Mouse (Mus musculus): ENCODE results near the gene Clic1. TPM values are rescaled to one million over a fixed set of nuclear protein-coding genes. Genes with fewer than 3 reads are reported as not detected.

The Clic1 gene
- total and polyA plus RNA-seq, 3 experiments: 114 to 198 (median 160) TPM

GRCm38 (mm10) chr17:35060737-35061297 is 11.1 kb downstream of the Clic1 start:
- dilution Hi-C loops (cut with MboI; ENCODE audit: extremely low pct_ligation_motif_present, extremely low pct_unique_long_range_greater_than_20kb, low sequenced_read_pairs) (no loop called here), in situ Hi-C loops (cut with MboI; ENCODE audit: low pct_ligation_motif_present, low pct_unique_long_range_greater_than_20kb, low sequenced_read_pairs) (no loop called here)
- peaks cover 2 to 4% of the 10 kb centered on the region in 2 experiments; a peak in 3 of 4 replicates for H3K4me1 ChIP-seq (ENCODE audit: control insufficient read depth in 1 of 2, insufficient read depth in 2 of 2)
- peaks cover 47 to 83% of the 10 kb centered on the region in 2 experiments for H3K36me3 ChIP-seq (replicated peaks in 1 of 2; ENCODE audit: control insufficient read depth in 1 of 2, insufficient read depth in 1 of 2, low read length in 1 of 2)
- no peak overlapping the region for H3K27ac ChIP-seq (ENCODE audit: insufficient read depth, low read depth)
- TF ChIP-seq NRF1 (IDR thresholded peaks at IDR 0.05; ENCODE audit: low read depth, low read length) (no peak), TCF12 (IDR thresholded peaks at IDR 0.05; ENCODE audit: low read depth, low read length) (no peak), NELFE (IDR thresholded peaks at IDR 0.05; ENCODE audit: low read depth, low read length) (no peak), EP300 (IDR thresholded peaks at IDR 0.05; ENCODE audit: low read length) (no peak), POLR2A (IDR thresholded peaks at IDR 0.05; ENCODE audit: low read depth, low read length) (no peak), MAZ (IDR thresholded peaks at IDR 0.05; ENCODE audit: low read depth, low read length) (no peak), USF1 (IDR thresholded peaks at IDR 0.05; ENCODE audit: low read depth, low read length) (no peak), E2F4 (IDR thresholded peaks at IDR 0.05; ENCODE audit: insufficient replicate concordance, low read depth, low read length) (no peak)
- no peaks in the 10 kb centered on the region for H3K79me2 ChIP-seq (replicated peaks; ENCODE audit: control insufficient read depth, extremely low read depth, insufficient read depth, poor library complexity, severe bottlenecking)
- H3K4me2 ChIP-seq (ENCODE audit: insufficient read depth, low read depth, poor library complexity, severe bottlenecking): no peak overlapping the region
- H3K9me3 ChIP-seq (replicated peaks; ENCODE audit: low read length): no peaks in the 10 kb centered on the region
- no peak overlapping the region for H3K9ac ChIP-seq (ENCODE audit: insufficient read depth, low read depth)
- no peaks in the 10 kb centered on the region for H3K27me3 ChIP-seq (replicated peaks)
- DNase-seq (ENCODE audit: extremely low read depth): peak; percentile 14
- no peak overlapping the region for H3K4me3 ChIP-seq (replicated peaks in 1 of 3; ENCODE audit: low read depth in 2 of 3, low read length in 2 of 3, poor library complexity in 1 of 3)

GRCm38 (mm10) chr17:35061299-35061698 is 11.5 kb downstream of the Clic1 start:
- in situ Hi-C loops (cut with MboI; ENCODE audit: low pct_ligation_motif_present, low pct_unique_long_range_greater_than_20kb, low sequenced_read_pairs): no loop called here
- no peaks in the 10 kb centered on the region for H3K9me3 ChIP-seq (replicated peaks; ENCODE audit: low read length)
- no peak overlapping the region for H3K4me3 ChIP-seq (replicated peaks in 1 of 3; ENCODE audit: low read depth in 2 of 3, low read length in 2 of 3, poor library complexity in 1 of 3)
- H3K36me3 ChIP-seq (replicated peaks in 1 of 2; ENCODE audit: control insufficient read depth in 1 of 2, insufficient read depth in 1 of 2, low read length in 1 of 2): peaks cover 42 to 78% of the 10 kb centered on the region in 2 experiments
- H3K4me2 ChIP-seq (ENCODE audit: insufficient read depth, low read depth, poor library complexity, severe bottlenecking): no peak overlapping the region
- H3K27ac ChIP-seq (ENCODE audit: insufficient read depth, low read depth): no peak overlapping the region
- dilution Hi-C loops (cut with MboI; ENCODE audit: extremely low pct_ligation_motif_present, extremely low pct_unique_long_range_greater_than_20kb, low sequenced_read_pairs): no loop called here
- TF ChIP-seq POLR2A (IDR thresholded peaks at IDR 0.05; ENCODE audit: low read depth, low read length) (no peak), MXI1 (IDR thresholded peaks at IDR 0.05; ENCODE audit: low read depth, low read length) (no peak), KAT2A (IDR thresholded peaks at IDR 0.05; ENCODE audit: insufficient replicate concordance, low read length) (no peak), USF1 (IDR thresholded peaks at IDR 0.05; ENCODE audit: low read depth, low read length) (no peak), ZC3H11A (IDR thresholded peaks at IDR 0.05; ENCODE audit: low read depth, low read length) (no peak), CHD2 (IDR thresholded peaks at IDR 0.05; ENCODE audit: low read length) (no peak), MAFK (IDR thresholded peaks at IDR 0.05; ENCODE audit: insufficient replicate concordance, low read length) (no peak), MAZ (IDR thresholded peaks at IDR 0.05; ENCODE audit: low read depth, low read length) (no peak)
- no peaks in the 10 kb centered on the region for H3K79me2 ChIP-seq (replicated peaks; ENCODE audit: control insufficient read depth, extremely low read depth, insufficient read depth, poor library complexity, severe bottlenecking)
- peaks cover 0 to 2% of the 10 kb centered on the region in 2 experiments; a peak in 2 of 4 replicates for H3K4me1 ChIP-seq (ENCODE audit: control insufficient read depth in 1 of 2, insufficient read depth in 2 of 2)
- H3K9ac ChIP-seq (ENCODE audit: insufficient read depth, low read depth): no peak overlapping the region
- no peak for DNase-seq (ENCODE audit: extremely low read depth)
- no peaks in the 10 kb centered on the region for H3K27me3 ChIP-seq (replicated peaks)

GRCm38 (mm10) chr17:35063466-35063865 is 13.7 kb downstream of the Clic1 start:
- Histone ChIP-seq H3K4me2 (ENCODE audit: insufficient read depth, low read depth, poor library complexity, severe bottlenecking) (no peak overlapping the region), H3K27ac (ENCODE audit: insufficient read depth, low read depth) (no peak overlapping the region), H3K4me3 (replicated peaks in 1 of 3; ENCODE audit: low read depth in 2 of 3, low read length in 2 of 3, poor library complexity in 1 of 3) (no peak overlapping the region), H3K36me3 (replicated peaks in 1 of 2; ENCODE audit: control insufficient read depth in 1 of 2, insufficient read depth in 1 of 2, low read length in 1 of 2) (peaks cover 25 to 58% of the 10 kb centered on the region in 2 experiments), H3K79me2 (replicated peaks; ENCODE audit: control insufficient read depth, extremely low read depth, insufficient read depth, poor library complexity, severe bottlenecking) (no peaks in the 10 kb centered on the region), H3K4me1 (ENCODE audit: control insufficient read depth in 1 of 2, insufficient read depth in 2 of 2) (peaks cover under 1 to 2% of the 10 kb centered on the region in 2 experiments; a peak in 2 of 4 replicates), H3K9ac (ENCODE audit: insufficient read depth, low read depth) (no peak overlapping the region), H3K9me3 (replicated peaks; ENCODE audit: low read length) (no peaks in the 10 kb centered on the region), H3K27me3 (replicated peaks) (no peaks in the 10 kb centered on the region)
- dilution Hi-C loops (cut with MboI; ENCODE audit: extremely low pct_ligation_motif_present, extremely low pct_unique_long_range_greater_than_20kb, low sequenced_read_pairs): no loop called here
- in situ Hi-C loops (cut with MboI; ENCODE audit: low pct_ligation_motif_present, low pct_unique_long_range_greater_than_20kb, low sequenced_read_pairs): no loop called here
- no peak for DNase-seq (ENCODE audit: extremely low read depth)
- no peak for TF ChIP-seq RCOR1 (conservative IDR thresholded peaks at IDR 0.05; ENCODE audit: low read depth, low read length)
- no peak for TF ChIP-seq MYC (IDR thresholded peaks at IDR 0.05; ENCODE audit: low read depth, low read length)
- TF ChIP-seq RAD21 (IDR thresholded peaks at IDR 0.05; ENCODE audit: low read depth, low read length): no peak
- no peak for TF ChIP-seq HCFC1 (IDR thresholded peaks at IDR 0.05; ENCODE audit: low read depth, low read length)
- TF ChIP-seq JUND (conservative IDR thresholded peaks at IDR 0.05; ENCODE audit: low read depth, low read length): no peak
- no peak for TF ChIP-seq USF2 (conservative IDR thresholded peaks at IDR 0.05; ENCODE audit: low read depth, low read length)
- no peak for TF ChIP-seq MAX (IDR thresholded peaks at IDR 0.05; ENCODE audit: low read length)
- TF ChIP-seq TBP (conservative IDR thresholded peaks at IDR 0.05; ENCODE audit: low read depth, low read length): no peak
- no peak for TF ChIP-seq POLR2A (IDR thresholded peaks at IDR 0.05; ENCODE audit: low read depth, low read length)
- no peak for TF ChIP-seq EP300 (IDR thresholded peaks at IDR 0.05; ENCODE audit: low read length)
- TF ChIP-seq BHLHE40 (IDR thresholded peaks at IDR 0.05; ENCODE audit: low read depth, low read length): no peak
- TF ChIP-seq JUN (IDR thresholded peaks at IDR 0.05; ENCODE audit: insufficient read depth, low read depth, low read length): no peak
- TF ChIP-seq ETS1 (conservative IDR thresholded peaks at IDR 0.05; ENCODE audit: low read depth, low read length): no peak
- no peak for TF ChIP-seq ZNF384 (IDR thresholded peaks at IDR 0.05; ENCODE audit: low read depth, low read length)
- TF ChIP-seq SMC3 (IDR thresholded peaks at IDR 0.05; ENCODE audit: low read depth, low read length): no peak
